Mouse (Mus musculus) thymus, postnatal 0 days (tissue): Measurements from ENCODE around the gene 4921524J17Rik. TPM values are rescaled to one million over a fixed set of nuclear protein-coding genes. Genes with fewer than 3 reads are reported as not detected.

ENCODE experiments used
- DNase-seq: peaks from one replicate; pipeline ENCODE4 v3.0.0-alpha.2; 2015; ENCODE audit warnings: low spot score
- polyA plus RNA-seq: library from polyadenylated mRNA; unstranded; fragments of >200 nt; fragmentation: Nextera tagmentation; extraction: Ambion mirVana; gene quantifications from 2 replicates; pipeline ENCODE4 v1.2.1, GENCODE M21; 2015

4921524J17Rik gene
- polyA plus RNA-seq, 1 experiment from 2014 or later: 57.4 TPM

- DNase-seq: no peak
These were observed 11.5 kb upstream of the 4921524J17Rik start for GRCm38 (mm10) chr8:85444092-85444491.

- no peak for DNase-seq
These were observed 8.9 kb upstream of the 4921524J17Rik start for GRCm38 (mm10) chr8:85441564-85441963.

- DNase-seq: no peak
These were observed 3.1 kb upstream of the 4921524J17Rik start for GRCm38 (mm10) chr8:85435736-85436135.

DNA sequence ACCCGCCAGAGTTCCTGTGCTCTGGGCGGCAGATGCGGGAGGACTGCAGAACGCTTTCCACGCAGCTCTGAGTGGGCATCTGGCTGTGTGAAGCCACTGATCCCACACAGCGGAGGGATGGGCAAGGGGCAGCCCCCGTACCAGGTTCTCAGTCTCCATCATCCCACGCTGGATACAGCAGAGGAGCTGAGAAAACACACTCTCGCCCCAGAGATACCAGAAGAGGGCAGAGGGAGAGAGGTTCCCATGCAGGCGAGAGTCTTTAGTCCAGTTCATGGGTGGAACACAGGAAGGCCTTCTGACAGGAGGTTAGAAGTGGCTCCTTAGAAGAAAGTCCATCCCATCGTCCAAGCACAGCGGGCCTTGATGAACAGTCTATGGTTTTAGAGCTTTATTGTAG, 2.2 kb upstream of the 4921524J17Rik start:
- DNase-seq: no peak

DNA sequence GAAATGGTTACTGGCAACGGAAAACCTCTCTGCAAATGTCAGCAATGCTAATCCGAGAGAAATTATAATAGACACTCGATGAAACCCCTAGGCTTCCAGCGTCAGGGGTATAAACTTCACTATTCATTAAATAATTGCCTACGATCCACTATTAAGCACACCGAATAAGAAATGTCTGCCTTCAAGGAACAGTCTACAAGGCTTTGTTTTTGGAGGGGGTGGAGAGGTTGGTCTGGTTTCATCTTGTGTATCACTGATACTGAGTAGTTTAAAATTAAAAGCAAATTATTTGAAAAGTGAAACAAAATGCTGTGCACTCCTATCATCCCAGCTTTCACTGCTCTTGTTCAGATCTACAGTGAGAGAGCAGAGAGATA, 372 bp upstream of the 4921524J17Rik start:
- no peak for DNase-seq

DNA sequence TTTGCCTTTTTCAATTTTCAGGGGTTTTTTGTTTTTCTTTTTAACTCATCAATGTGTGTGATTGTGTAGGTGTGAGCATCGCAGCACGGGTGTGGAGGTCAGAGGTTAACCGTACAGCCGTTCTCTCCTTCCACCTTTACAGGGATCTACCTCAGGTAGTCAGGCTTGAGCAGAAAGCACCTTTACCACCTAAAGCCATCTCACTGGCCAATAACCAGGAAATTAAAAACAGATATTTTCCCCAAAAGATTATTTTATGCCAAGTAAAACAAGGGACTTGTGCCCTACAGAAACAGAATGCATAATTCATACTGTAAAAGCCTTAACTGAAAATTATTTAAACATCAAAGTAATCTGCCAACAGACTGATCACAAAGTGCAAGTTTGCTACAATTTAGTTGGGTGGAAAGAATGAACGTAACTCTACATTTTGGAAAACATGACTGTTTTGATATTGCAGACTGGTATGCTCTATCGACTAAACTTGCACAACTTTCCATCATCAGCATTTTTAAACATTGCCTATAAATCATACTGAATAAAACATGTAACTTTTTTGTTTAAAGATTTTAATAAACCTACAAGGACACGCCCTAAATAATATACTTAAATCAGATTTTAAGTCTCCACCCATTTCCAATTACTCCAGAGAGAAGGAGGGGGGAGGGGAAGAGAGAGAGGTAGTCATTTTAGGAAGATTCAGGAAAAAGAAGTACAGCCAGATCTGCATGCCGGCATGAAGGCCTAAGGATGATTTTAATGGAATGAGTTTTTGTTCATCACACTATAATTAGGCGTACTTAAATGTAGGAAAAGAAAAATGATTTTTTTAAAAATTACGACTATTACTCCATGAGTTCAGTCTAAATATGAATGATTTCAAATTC, 1.1 kb downstream of the 4921524J17Rik start:
- no peak for DNase-seq

DNA sequence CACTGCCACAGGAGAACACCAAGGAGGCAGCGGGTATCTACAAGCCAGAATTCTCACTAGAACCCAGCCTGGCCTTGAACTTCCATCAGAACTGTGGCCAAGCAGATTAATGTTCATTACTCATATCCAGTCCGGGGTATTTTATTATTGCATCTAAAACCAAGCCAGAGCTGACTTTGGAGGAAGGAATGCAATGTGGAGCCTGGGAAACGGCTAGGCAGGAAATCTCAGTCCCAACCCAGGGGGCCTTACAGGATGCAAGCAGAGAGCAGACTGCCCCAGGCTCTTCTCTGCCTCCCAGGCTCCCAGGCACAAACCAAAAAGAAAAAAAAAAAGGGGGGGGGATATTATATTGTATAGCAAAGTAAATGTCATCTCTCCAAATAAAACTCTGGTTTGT, 1.8 kb downstream of the 4921524J17Rik start:
- no peak for DNase-seq

GRCm38 (mm10) chr8:85429219-85429618, 3.4 kb downstream of the 4921524J17Rik start:
- DNase-seq: peak; percentile 10

DNA sequence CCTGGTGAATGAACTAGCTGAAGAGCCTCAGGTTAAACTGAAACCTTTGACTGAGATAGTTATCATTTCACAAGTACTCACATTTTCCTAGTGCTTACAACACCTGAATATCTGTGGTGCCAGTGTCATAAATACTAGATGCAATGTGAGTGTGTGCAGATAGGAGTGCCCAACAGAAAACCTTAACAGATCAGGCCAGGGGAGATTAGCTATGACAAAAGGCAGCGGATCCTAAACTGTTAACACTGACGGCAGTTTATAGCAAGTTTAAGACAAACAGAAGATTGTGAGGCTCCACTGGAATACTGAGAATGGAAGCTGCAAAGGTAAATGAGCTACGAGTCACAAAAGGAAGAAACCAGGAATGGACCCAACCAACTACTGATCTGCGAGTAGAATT, 5.6 kb downstream of the 4921524J17Rik start:
- no peak for DNase-seq

GRCm38 (mm10) chr8:85421329-85421728, 11.3 kb downstream of the 4921524J17Rik start:
- no peak for DNase-seq

DNA sequence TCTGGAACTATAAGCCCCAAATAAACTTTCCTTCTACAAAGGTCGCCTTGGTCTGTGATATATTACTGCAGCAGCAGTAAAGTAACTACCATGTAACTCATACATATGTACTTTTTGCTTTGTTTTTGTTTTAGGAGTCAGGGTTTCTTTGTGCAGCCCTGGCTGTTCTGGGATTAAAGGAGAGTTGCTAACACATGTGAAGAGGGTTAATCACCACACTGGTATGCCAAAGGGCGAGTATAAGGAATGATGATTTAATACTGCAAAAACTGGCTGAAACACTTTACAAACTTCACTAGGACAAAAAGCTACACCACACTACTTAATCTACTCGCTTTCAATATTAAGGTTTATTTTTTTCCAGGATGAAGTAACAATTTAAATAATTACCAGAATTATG, 24.1 kb downstream of the 4921524J17Rik start:
- no peak for DNase-seq

DNA sequence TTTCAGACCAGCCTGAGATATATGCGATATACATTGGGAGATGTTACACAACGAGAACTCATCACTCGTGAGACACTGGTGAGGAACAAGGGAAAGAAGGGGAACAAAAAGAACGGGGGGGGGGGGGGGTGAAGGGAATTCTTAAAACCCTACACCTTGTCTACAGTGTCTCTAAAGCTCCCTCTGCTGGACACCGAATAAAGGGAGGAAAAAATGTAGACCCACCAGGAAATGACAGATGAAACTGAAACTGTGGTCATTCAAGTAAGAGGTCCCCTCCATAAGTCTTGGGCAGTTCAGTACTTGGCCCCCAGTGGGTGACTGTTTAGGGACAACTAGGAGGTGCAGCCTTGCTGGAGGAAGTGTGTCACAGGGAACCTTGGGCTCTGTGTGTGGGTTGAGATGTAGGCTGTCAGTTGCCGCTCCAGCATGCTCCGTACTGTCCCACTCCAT, 24.6 kb downstream of the 4921524J17Rik start:
- DNase-seq: peak; percentile 41

- no peak for DNase-seq
These were observed 26.7 kb downstream of the 4921524J17Rik start for GRCm38 (mm10) chr8:85405961-85406360.

DNA sequence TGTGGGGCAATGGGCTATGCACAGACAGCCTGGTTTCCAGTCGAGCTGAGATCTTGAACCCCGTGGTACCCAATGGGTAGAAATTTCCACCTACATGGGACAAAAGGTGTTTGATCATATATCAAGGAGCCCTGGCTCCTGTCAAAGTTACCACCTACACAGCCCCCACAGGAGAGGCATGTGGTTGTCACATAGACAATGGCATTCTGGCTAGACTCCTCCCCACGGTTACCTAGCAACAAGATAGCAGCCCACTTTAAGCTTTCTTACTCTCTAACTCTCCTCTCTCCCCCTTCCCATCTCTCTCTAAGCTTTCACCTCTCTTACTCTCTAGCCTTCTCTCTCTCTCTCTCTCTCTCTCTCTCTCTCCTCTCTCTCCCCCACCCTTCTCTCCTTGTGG, 27.2 kb downstream of the 4921524J17Rik start:
- DNase-seq: peak; percentile 8

DNA sequence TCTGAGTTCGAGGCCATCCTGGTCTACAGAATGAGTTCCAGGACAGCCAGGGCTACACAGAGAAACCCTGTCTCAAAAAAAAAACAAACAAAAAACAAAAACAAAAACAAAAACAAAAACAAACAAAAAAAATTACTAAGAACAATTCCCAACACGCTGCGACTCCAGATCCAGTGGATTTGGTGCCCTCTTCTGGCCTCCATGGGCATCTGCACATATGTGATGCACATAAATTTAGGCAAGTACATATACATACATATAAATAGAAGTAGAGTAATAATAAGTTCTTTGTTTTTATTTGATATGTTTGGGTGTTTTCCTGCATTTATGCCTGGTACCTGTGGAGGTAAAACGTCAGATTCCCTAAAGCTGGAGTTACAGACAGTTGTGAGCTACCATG, 34.1 kb downstream of the 4921524J17Rik start:
- DNase-seq: no peak

GRCm38 (mm10) chr8:85397508-85397907, 35.1 kb downstream of the 4921524J17Rik start:
- DNase-seq: peak; percentile 53

DNA sequence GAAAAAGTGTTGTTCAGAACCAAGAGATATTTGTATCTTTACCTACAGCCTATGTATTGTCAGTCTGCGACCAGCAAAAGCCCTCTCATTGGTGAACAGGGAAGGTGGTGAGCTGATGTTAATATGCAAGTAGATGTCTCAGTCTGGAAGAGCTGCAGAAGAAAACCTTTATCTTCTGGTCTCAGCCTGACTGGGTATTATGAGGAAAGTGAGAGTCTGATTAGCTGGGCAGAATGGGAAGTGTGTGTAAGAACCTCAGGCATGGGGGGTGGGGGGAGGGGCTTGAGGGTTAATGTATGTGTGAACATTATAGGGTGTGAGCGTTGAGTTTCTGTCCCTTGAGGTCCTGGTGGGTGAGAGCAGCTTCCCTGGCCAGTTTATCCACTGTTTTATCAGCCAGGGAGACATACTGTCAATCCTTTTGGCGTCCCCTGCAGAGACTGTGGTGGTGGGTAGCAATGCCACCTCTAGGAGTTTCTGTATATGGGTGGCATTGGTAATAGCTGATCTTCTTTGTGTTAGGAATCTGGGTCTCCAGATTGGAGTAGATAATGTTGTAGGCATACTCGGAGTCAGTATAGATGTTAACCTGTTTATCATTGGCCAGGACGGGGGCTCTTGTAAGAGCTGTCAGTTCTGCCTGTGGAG, 36.1 kb downstream of the 4921524J17Rik start:
- DNase-seq: no peak

GRCm38 (mm10) chr8:85395681-85396431, 36.8 kb downstream of the 4921524J17Rik start:
- no peak for DNase-seq

DNA sequence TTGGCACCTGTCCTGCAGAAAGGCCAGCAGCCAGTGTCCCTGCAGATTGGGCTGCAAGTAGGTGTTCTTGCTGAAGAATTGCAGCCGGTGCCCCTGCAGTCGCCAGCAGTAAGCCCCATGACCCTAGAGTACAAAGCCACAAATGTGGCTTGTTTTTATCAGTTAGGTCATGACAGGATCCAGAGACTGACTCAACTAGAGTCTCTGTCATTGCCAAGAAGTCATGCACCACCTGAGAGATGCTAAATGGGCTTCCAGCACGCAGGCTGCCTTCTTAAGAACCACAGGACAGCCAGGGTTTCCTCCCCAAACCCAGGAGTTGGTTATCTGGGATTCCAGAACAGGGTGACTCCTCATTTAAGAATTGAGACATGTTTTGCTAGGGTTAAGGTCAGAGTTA, 37.6 kb downstream of the 4921524J17Rik start:
- no peak for DNase-seq

DNA sequence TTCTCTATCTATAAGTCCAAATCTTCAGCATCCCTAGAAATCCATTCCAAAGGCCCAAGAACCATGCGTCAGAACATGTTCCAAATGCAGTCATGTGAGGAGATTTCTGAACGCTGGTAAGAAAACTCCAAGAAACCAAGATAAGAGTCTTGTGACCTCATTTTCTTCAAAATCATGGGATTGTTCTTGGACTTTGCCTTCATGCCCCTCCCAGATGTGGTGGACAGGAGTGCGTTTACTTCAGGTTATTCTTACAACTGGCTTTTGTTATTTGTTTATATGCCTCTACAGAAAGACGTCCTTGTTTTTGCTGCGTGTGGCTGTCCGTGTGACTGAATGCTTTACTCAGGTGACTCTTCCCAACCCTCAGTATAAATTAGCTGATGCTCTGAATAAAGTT, 39.4 kb downstream of the 4921524J17Rik start:
- no peak for DNase-seq

- DNase-seq: no peak
These were observed 41.2 kb downstream of the 4921524J17Rik start for GRCm38 (mm10) chr8:85391438-85391837.

DNA sequence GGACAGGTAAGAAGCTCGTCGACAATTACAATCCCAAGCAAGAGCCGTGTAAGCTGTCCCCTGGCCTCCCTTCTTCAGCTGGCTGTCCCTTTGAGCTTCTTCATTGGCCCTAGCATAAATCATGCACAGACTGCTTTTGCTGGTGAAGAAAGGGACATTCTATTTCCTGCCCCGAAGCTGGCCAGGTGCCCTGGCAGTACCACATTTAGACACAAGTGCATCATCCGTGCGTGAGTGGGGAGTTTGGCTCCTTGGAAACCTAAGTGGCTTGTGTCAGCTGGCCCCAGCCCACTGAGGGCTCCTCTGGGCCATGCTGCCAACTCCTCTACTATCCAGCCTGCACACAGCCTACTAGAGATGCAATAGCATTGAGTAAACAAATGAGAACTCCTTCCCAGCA, 46.4 kb downstream of the 4921524J17Rik start, which contains the start of gene Mylk3:
Gene Mylk3 (minus strand): TSS at position 141 of the 400 bp plus-strand sequence.
- no peak for DNase-seq
